Mouse (Mus musculus) layer of hippocampus, adult 6 months (tissue): ENCODE results near the gene Gm8297. TPM values are rescaled to one million over a fixed set of nuclear protein-coding genes. Genes with fewer than 3 reads are reported as not detected.

Experiments used
- long read RNA-seq, 2 experiments: library from polyadenylated mRNA; unstranded; transcript quantifications; one replicate each; pipeline ENCODE4 v2.0.0; 2019 to 2020
- polyA plus RNA-seq: library from polyadenylated mRNA; unstranded; fragments of <200 nt; fragmentation: Nextera tagmentation; gene quantifications from 2 replicates; pipeline ENCODE4 v1.2.3, GENCODE M21; 2021

The Gm8297 gene
- not detected in 2 replicates for polyA plus RNA-seq
- long read RNA-seq, experiment 1, result 0 reads
- long read RNA-seq, experiment 2, result 0 reads

DNA sequence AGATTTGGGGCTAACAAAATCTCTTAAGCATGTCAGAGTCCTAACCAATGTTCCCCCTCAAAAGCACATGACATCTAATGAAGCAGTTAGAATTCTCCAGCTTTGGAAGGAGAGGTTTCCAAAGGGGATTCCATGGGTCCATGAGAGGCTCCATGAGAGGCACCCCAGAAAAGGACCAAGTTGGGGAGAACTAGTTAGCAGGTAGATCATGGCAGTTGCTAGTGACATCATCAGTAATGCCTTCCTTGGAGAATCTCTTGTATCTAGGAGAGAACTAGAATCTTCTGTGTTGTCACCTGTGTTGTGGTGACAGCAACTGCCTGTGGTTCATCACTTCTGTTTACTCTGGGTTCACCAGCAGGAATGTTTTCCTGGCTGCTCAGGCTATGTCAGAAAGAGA, at the start of gene Gm8297:
Gene Gm8297, plus strand, starts transcription at position 301 of the 400 bp plus-strand sequence.

DNA sequence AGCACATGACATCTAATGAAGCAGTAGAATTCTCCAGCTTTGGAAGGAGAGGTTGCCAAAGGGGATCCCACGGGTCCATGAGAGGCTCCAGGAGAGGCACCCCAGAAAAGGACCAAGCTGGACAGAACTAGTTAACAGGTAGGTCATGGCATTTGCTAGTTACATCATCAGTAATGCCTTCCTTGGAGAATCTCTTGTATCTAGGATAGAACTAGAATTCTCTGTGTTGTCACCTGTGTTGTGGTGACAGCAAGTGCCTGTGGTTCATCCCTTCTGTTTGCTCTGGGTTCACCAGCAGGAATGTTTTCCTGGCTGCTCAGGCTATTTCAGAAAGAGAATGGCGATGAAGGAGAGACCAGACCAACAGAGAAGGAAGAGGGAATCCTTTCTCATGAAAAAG, 31.9 kb downstream of the Gm8297 start, which contains the start of gene Gm3298:
Gene Gm3298, plus strand, starts transcription at position 301 of the 400 bp plus-strand sequence.

Other genes with a start within 250 kb of the Gm8297 start
- not detected in 2 replicates for gene Gm9602, start 207.6 kb upstream of the Gm8297 start, polyA plus RNA-seq
- not detected in 2 replicates for gene Gm3269, start 145.8 kb upstream of the Gm8297 start, polyA plus RNA-seq
- gene Gm3264, start 128.4 kb upstream of the Gm8297 start, polyA plus RNA-seq, result 0.21 TPM in 1 of 2 replicates, not detected in the other
- not detected in 2 replicates for gene Gm3278, start 91.5 kb upstream of the Gm8297 start, polyA plus RNA-seq
- not detected in 2 replicates for gene Gm3298, start 32.0 kb downstream of the Gm8297 start, polyA plus RNA-seq
- not detected in 2 replicates for gene 4930555G01Rik, start 66.7 kb downstream of the Gm8297 start, polyA plus RNA-seq
- gene Gm8281, start 87.1 kb downstream of the Gm8297 start, polyA plus RNA-seq, result 2.8 and 3.0 TPM in 2 replicates
- not detected in 2 replicates for gene Gm8279, start 147.6 kb downstream of the Gm8297 start, polyA plus RNA-seq
- gene Gm3317, start 180.6 kb downstream of the Gm8297 start, polyA plus RNA-seq, result not detected in 2 replicates
- gene Gm8271, start 201.9 kb downstream of the Gm8297 start, polyA plus RNA-seq, result not detected in 2 replicates